Mouse (Mus musculus): Measurements from ENCODE around the gene Nt5c1a. TPM values are rescaled to one million over a fixed set of nuclear protein-coding genes. Genes with fewer than 3 reads are reported as not detected.

Gene Nt5c1a
- polyA plus RNA-seq, 1 experiment from 2014 or later = not detected

DNA sequence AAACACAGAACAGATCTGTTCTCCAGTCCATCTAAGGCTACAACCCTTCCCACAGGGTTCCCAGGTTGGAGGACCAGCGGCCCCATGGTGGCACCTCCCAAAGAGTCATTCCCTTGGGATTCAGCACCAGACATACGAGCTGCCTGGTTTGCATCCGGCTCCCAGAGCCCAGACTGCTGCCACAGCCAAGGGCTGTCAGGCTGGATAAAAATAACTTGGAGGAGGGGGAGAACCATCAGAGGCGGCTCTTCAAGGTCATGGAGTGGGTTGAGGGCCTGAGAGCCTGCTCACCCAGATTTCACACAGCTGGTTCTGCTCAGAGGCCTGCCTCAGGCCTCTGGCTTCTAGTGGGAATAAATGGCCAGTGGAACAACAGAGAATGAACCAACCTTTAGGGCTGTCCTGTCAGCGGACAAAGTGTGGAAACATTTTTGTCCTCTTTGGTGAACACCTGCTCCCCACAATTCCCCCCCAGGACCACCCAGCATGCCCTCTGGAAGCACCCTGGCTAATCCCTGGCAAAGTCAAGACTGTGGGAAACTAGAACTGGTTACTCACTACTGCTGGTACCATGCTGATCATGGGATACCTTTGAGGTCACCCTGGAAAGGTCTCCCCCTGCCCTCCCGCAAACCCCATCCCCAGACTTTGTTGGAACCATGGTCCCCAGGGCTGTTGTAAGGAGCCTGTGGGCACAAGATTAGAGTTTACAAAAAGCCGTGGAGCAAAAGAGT lies 46.0 kb downstream of the Nt5c1a start:
- Histone ChIP-seq H3K27me3 (replicated peaks; ENCODE audit: control insufficient read depth, insufficient read depth, low read length) (peaks cover 10% of the 10 kb centered on the region; the same call in 1 of the 2 replicates), H3K4me2 (no peak overlapping the region), H3K36me3 (ENCODE audit: control insufficient read depth, insufficient read depth, low read length) (no peaks in the 10 kb centered on the region), H3K27ac (ENCODE audit: low read depth, low read length) (no peak overlapping the region), H3K4me1 (replicated peaks; ENCODE audit: control insufficient read depth, insufficient read depth, low read length) (no peaks in the 10 kb centered on the region), H3K9ac (ENCODE audit: low read depth, low read length) (no peak overlapping the region), H3K4me3 (ENCODE audit: low read depth, low read length) (no peak overlapping the region), H3K9me3 (ENCODE audit: control insufficient read depth, low read length) (no peaks in the 10 kb centered on the region)
- ATAC-seq (replicated peaks; ENCODE audit: low FRiP score) = no peak
- no peak for DNase-seq (ENCODE audit: low spot score)
- WGBS = 56% methylated on average over 7 of the region's 7 CpGs

DNA sequence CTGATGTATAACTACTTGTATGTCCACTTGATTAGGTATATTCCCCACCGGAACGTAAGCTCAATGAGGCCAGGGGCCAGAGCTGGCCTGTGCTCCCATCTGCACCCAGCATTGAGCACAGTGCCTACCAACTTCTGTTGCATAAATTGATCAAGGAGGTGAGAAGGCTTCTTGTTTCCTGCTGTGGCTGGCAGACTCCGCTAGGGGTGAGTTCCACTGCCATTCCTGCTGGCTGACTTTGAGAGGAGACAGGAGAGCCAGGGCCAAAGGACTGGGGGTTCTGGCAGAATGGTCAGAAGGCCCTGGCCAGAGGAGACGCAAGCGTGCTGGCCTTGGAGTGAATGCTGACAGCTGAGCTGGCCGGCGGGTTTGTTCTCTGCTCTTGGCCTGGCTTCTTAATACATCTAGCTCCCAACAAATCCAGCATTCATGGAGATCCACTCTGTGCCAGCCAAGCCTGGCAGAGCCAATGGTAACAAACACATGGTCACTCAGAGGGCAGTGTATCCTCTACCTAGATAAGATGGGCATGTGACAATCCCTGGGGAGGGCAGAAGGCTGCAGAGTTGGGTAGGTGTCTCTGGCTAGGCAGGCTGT lies 47.8 kb downstream of the Nt5c1a start:
- H3K27ac ChIP-seq (ENCODE audit: low read depth, low read length) = no peak overlapping the region
- ATAC-seq (replicated peaks; ENCODE audit: low FRiP score) = no peak
- H3K4me3 ChIP-seq (ENCODE audit: low read depth, low read length) = no peak overlapping the region
- DNase-seq (ENCODE audit: low spot score) = no peak
- H3K9ac ChIP-seq (ENCODE audit: low read depth, low read length) = no peak overlapping the region
- 0 out of 2 replicates have a peak, but pooled peaks cover 5% of the 10 kb centered on the region for H3K27me3 ChIP-seq (replicated peaks; ENCODE audit: control insufficient read depth, insufficient read depth, low read length)
- no peaks in the 10 kb centered on the region for H3K9me3 ChIP-seq (ENCODE audit: control insufficient read depth, low read length)
- no peaks in the 10 kb centered on the region for H3K4me1 ChIP-seq (replicated peaks; ENCODE audit: control insufficient read depth, insufficient read depth, low read length)
- WGBS = 68% methylated on average over 7 of the region's 7 CpGs
- no peaks in the 10 kb centered on the region for H3K36me3 ChIP-seq (ENCODE audit: control insufficient read depth, insufficient read depth, low read length)
- H3K4me2 ChIP-seq = no peak overlapping the region

DNA sequence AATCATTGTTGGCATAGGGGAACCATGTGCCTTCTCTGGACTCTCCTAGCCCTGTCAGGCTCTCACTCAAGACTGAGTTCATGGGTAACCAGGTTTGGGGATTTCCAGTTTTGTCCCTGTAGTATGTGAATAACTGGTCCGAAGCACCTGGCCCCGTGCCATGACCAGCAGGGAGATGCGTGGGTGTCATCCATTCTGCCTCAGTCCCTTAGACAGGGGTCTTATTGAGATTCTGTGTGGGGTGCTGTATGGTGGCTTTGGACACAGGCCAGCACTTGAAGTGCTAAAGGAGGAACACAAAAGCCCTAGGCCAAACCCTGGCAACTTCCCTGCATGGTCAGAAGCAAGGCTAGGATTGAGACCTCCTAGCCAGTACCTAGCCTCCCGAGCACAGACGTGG lies 50.9 kb downstream of the Nt5c1a start:
- H3K4me2 ChIP-seq = no peak overlapping the region
- no peaks in the 10 kb centered on the region for H3K36me3 ChIP-seq (ENCODE audit: control insufficient read depth, insufficient read depth, low read length)
- no peak overlapping the region for H3K27ac ChIP-seq (ENCODE audit: low read depth, low read length)
- H3K27me3 ChIP-seq (replicated peaks; ENCODE audit: control insufficient read depth, insufficient read depth, low read length) = 0 out of 2 replicates have a peak, but pooled peaks cover 2% of the 10 kb centered on the region
- no peaks in the 10 kb centered on the region for H3K9me3 ChIP-seq (ENCODE audit: control insufficient read depth, low read length)
- no peak overlapping the region for H3K4me3 ChIP-seq (ENCODE audit: low read depth, low read length)
- DNase-seq (ENCODE audit: low spot score) = no peak
- WGBS = 89% methylated on average over 5 of the region's 5 CpGs
- no peak overlapping the region for H3K9ac ChIP-seq (ENCODE audit: low read depth, low read length)
- no peaks in the 10 kb centered on the region for H3K4me1 ChIP-seq (replicated peaks; ENCODE audit: control insufficient read depth, insufficient read depth, low read length)
- no peak for ATAC-seq (replicated peaks; ENCODE audit: low FRiP score)

DNA sequence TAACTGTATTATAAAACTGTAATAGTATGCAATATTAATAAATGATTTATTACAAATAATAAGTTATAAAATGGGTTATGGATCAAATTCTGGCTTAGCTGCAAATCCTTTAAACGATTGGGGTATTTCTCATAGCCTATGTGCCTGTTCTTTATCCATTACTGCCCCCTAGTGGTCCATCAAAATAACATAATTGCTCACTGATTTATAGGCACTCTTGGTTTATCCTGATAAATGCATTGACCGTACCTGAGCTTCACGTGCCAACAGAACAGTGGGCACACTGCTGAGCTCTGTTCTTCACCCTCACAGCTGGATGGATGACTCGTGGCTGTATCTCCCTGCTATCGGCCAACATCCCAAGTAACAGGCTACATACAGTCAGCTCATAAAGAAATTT lies 53.3 kb downstream of the Nt5c1a start:
- H3K4me3 ChIP-seq (ENCODE audit: low read depth, low read length) = no peak overlapping the region
- H3K9ac ChIP-seq (ENCODE audit: low read depth, low read length) = no peak overlapping the region
- no peak overlapping the region for H3K27ac ChIP-seq (ENCODE audit: low read depth, low read length)
- no peaks in the 10 kb centered on the region for H3K36me3 ChIP-seq (ENCODE audit: control insufficient read depth, insufficient read depth, low read length)
- DNase-seq (ENCODE audit: low spot score) (no peak), ATAC-seq (replicated peaks; ENCODE audit: low FRiP score) (no peak)
- no peaks in the 10 kb centered on the region for H3K9me3 ChIP-seq (ENCODE audit: control insufficient read depth, low read length)
- H3K4me2 ChIP-seq = no peak overlapping the region
- no peaks in the 10 kb centered on the region for H3K4me1 ChIP-seq (replicated peaks; ENCODE audit: control insufficient read depth, insufficient read depth, low read length)
- 22% methylated on average over 5 of the region's 5 CpGs for WGBS
- 0 out of 2 replicates have a peak, but pooled peaks cover 3% of the 10 kb centered on the region for H3K27me3 ChIP-seq (replicated peaks; ENCODE audit: control insufficient read depth, insufficient read depth, low read length)

DNA sequence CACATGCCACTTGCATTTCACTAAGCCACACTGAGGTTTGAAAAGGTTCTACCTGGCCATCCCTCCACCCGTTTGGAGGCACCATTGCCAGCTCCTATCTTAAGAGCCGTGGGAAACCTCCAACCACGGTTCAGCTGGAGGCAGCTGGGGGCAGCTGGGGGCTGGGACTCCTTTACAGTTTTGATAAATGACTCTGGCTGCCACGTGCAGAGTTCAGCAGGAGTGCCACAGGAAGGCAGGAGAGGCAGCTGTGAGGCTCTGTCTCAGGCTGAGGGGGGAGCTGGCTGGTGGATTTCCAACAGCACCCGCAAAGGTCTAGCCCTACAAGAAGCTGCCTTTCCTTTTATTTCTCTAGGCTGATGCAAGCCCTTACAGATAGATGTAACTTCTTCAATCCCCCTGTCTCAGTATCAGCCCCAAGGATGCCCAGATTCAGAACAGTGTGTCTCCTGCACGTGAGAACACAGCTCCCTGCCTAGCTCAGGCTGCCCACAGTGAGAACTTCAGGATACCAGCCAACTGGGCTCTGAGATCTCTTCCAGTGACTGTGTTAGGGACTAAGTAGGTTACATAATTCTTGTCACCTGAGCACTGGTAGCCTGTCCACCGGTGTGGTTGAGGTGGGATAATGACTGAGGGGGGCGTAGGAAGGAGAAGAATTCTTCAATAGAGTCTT lies 58.9 kb downstream of the Nt5c1a start:
- 0 out of 2 replicates have a peak, but pooled peaks cover 2% of the 10 kb centered on the region for H3K4me1 ChIP-seq (replicated peaks; ENCODE audit: control insufficient read depth, insufficient read depth, low read length)
- 0 out of 2 replicates have a peak, but pooled peaks cover 3% of the 10 kb centered on the region for H3K27me3 ChIP-seq (replicated peaks; ENCODE audit: control insufficient read depth, insufficient read depth, low read length)
- DNase-seq (ENCODE audit: low spot score) = no peak
- H3K9me3 ChIP-seq (ENCODE audit: control insufficient read depth, low read length) = no peaks in the 10 kb centered on the region
- no peak for ATAC-seq (replicated peaks; ENCODE audit: low FRiP score)
- H3K4me3 ChIP-seq (ENCODE audit: low read depth, low read length) = no peak overlapping the region
- no peaks in the 10 kb centered on the region for H3K36me3 ChIP-seq (ENCODE audit: control insufficient read depth, insufficient read depth, low read length)
- no peak overlapping the region for H3K4me2 ChIP-seq
- H3K9ac ChIP-seq (ENCODE audit: low read depth, low read length) = no peak overlapping the region
- no peak overlapping the region for H3K27ac ChIP-seq (ENCODE audit: low read depth, low read length)
- 29% methylated on average over 8 of the region's 8 CpGs for WGBS

DNA sequence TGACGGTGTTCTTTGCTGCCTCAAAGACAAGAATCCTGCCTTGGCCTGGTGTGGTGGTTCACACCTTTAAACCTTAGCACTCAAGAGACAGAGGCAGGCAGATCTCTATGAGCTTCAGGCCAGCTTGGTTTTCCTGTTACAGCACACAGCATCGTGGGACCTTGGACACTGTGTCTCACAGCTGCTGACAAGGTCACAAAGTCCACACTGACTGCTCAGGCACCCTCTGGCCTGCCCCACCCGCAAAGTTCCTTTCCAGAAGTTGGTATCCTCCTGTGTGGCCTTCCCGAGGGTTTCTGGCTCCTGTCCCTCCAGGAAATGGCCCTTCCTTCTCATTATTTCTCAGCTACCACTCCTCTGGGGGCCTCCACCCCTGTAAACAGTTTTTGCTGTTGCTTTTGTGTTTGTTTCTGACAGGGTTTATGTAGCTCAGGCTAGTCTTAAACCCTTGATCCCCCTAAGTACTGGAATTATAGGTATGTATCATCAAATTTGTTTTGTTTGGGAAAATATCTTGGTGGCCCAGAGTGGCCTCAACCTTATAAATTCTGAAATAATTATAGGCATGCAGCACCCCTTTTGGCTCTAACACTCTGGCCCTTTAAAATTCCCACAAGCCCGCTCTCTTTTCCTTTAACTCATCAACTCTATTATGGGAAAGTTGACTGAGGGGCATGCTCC lies 60.6 kb downstream of the Nt5c1a start, which contains the start of gene Pabpc4:
Gene Pabpc4 (plus strand): TSS at position 631 of the 681 bp plus-strand sequence.
- ATAC-seq (replicated peaks; ENCODE audit: low FRiP score) (no peak), DNase-seq (ENCODE audit: low spot score) (no peak)
- no peak within 1 kb of the TSS for H3K9ac ChIP-seq (ENCODE audit: low read depth, low read length)
- no peak within 1 kb of the TSS for H3K4me3 ChIP-seq (ENCODE audit: low read depth, low read length)
- 66% methylated on average over 5 of the region's 5 CpGs for WGBS
- H3K4me2 ChIP-seq = no peak within 1 kb of the TSS
- no peaks in the 10 kb centered on the region for H3K36me3 ChIP-seq (ENCODE audit: control insufficient read depth, insufficient read depth, low read length)
- H3K9me3 ChIP-seq (ENCODE audit: control insufficient read depth, low read length) = no peaks in the 10 kb centered on the region
- H3K27me3 ChIP-seq (replicated peaks; ENCODE audit: control insufficient read depth, insufficient read depth, low read length) = 0 out of 2 replicates have a peak, but pooled peaks cover 3% of the 10 kb centered on the region
- no peak within 1 kb of the TSS for H3K27ac ChIP-seq (ENCODE audit: low read depth, low read length)
- 0 out of 2 replicates have a peak, but pooled peaks cover 2% of the 10 kb centered on the region for H3K4me1 ChIP-seq (replicated peaks; ENCODE audit: control insufficient read depth, insufficient read depth, low read length)

Other genes with a start within 250 kb of the Nt5c1a start
- 0.64 and 0.68 TPM in 2 replicates for gene Mfsd2a, start 240.3 kb upstream of the Nt5c1a start, polyA plus RNA-seq (2014; fragmentation: Nextera tagmentation; extraction: Ambion mirVana)
- 3.1 and 4.0 TPM in 2 replicates for gene Mycl, start 205.9 kb upstream of the Nt5c1a start, polyA plus RNA-seq (2014; fragmentation: Nextera tagmentation; extraction: Ambion mirVana)
- gene Trit1, start 184.9 kb upstream of the Nt5c1a start, polyA plus RNA-seq (2014; fragmentation: Nextera tagmentation; extraction: Ambion mirVana) = 17.2 and 17.5 TPM in 2 replicates
- gene Bmp8b, start 96.3 kb upstream of the Nt5c1a start, polyA plus RNA-seq (2014; fragmentation: Nextera tagmentation; extraction: Ambion mirVana) = 1.7 and 2.2 TPM in 2 replicates
- not detected in 2 replicates for gene Oxct2b, start 85.2 kb upstream of the Nt5c1a start, polyA plus RNA-seq (2014; fragmentation: Nextera tagmentation; extraction: Ambion mirVana)
- gene Ppie, start 61.6 kb upstream of the Nt5c1a start, polyA plus RNA-seq (2014; fragmentation: Nextera tagmentation; extraction: Ambion mirVana) = 108 and 110 TPM in 2 replicates
- 0.32 and 0.48 TPM in 2 replicates for gene Hpcal4, start 18.3 kb upstream of the Nt5c1a start, polyA plus RNA-seq (2014; fragmentation: Nextera tagmentation; extraction: Ambion mirVana)
- gene Heyl, start 32.1 kb downstream of the Nt5c1a start, polyA plus RNA-seq (2014; fragmentation: Nextera tagmentation; extraction: Ambion mirVana) = 2.4 and 2.5 TPM in 2 replicates
- 119 and 147 TPM in 2 replicates for gene Pabpc4, start 60.8 kb downstream of the Nt5c1a start, polyA plus RNA-seq (2014; fragmentation: Nextera tagmentation; extraction: Ambion mirVana)
- 0.18 TPM in 1 of 2 replicates, not detected in the other for gene Oxct2a, start 122.1 kb downstream of the Nt5c1a start, polyA plus RNA-seq (2014; fragmentation: Nextera tagmentation; extraction: Ambion mirVana)
- 0.42 and 0.63 TPM in 2 replicates for gene Bmp8a, start 141.7 kb downstream of the Nt5c1a start, polyA plus RNA-seq (2014; fragmentation: Nextera tagmentation; extraction: Ambion mirVana)

All from liver, embryonic 11.5 days (tissue).